Mouse (Mus musculus) hindbrain, postnatal 0 days (tissue): ENCODE data around the gene Dock9. TPM values are rescaled to one million over a fixed set of nuclear protein-coding genes. Genes with fewer than 3 reads are reported as not detected.

ENCODE experiments used
- ATAC-seq: fragments of 200-750 bp; cut with Nextera tagmentation; 2 replicates; pipeline ENCODE4 v1.8.0; 2017; ENCODE audit warnings: mild to moderate bottlenecking, moderate TSS enrichment, moderate library complexity
- DNase-seq: peaks from one replicate; pipeline ENCODE4 v3.0.0-alpha.2; 2015; ENCODE audit warnings: low spot score
- H3K27ac ChIP-seq: fragments of 300-500 bp; sonication (generic); 2 replicates; pipeline ENCODE4 v1.5.1; 2014; ENCODE audit warnings: mild to moderate bottlenecking
- H3K27me3 ChIP-seq: fragments of 300-500 bp; sonication (generic); 2 replicates; pipeline ENCODE4 v1.6.1; 2014; ENCODE audit warnings: low read length, mixed read lengths; ENCODE audit not compliant: insufficient read depth
- H3K36me3 ChIP-seq: fragments of 300-500 bp; sonication (generic); 2 replicates; pipeline ENCODE4 v1.6.1; 2014; ENCODE audit warnings: low read length, mixed read lengths; ENCODE audit not compliant: insufficient read depth
- H3K4me1 ChIP-seq: fragments of 300-500 bp; sonication (generic); 2 replicates; pipeline ENCODE4 v1.6.1; 2014; ENCODE audit warnings: antibody characterized with exemption, low read length, mixed read lengths; ENCODE audit not compliant: insufficient read depth
- H3K4me2 ChIP-seq: fragments of 300-500 bp; sonication (generic); 2 replicates; pipeline ENCODE4 v1.6.1; 2014; ENCODE audit warnings: low read depth, mild to moderate bottlenecking, low read length, moderate library complexity, mixed read lengths
- H3K4me3 ChIP-seq: fragments of 300-500 bp; sonication (generic); 2 replicates; pipeline ENCODE4 v1.5.1; 2014; ENCODE audit warnings: low read length
- H3K9ac ChIP-seq: fragments of 300-500 bp; sonication (generic); replicated peaks from 2 replicates; pipeline ENCODE4 v1.6.1; 2014; ENCODE audit warnings: mild to moderate bottlenecking, low read length, moderate library complexity, mixed read lengths
- H3K9me3 ChIP-seq: fragments of 300-500 bp; sonication (generic); 2 replicates; pipeline ENCODE4 v1.6.1; 2016; ENCODE audit warnings: low read length, mixed read lengths
- CTCF ChIP-seq: IDR thresholded peaks from 2 replicates; pipeline ENCODE4 v1.5.1; 2016; ENCODE audit warnings: antibody characterized with exemption, control low read depth, low read depth
- WGBS: fragments of 180-500 bp; shearing (Covaris S2); extraction: QIAGEN DNeasy Blood & Tissue Kit; methylation state at CpG from one replicate; pipeline ENCODE4 v1.1.7; 2014; 5-methylcytosine and 5-hydroxymethylcytosine counted together
- polyA plus RNA-seq: library from polyadenylated mRNA; unstranded; fragments of >200 nt; fragmentation: Nextera tagmentation; extraction: Ambion mirVana; gene quantifications from 2 replicates; pipeline ENCODE4 v1.2.1, GENCODE M21; 2015
- total RNA-seq: library from RNA; depleted of rRNA; stranded (reverse); fragments of >200 nt; gene quantifications from 2 replicates; pipeline ENCODE4 v1.2.3, GENCODE M21; 2014

Gene Dock9
- total and polyA plus RNA-seq, 2 experiments from 2014 or later, result 11.7 to 51.3 TPM

DNA sequence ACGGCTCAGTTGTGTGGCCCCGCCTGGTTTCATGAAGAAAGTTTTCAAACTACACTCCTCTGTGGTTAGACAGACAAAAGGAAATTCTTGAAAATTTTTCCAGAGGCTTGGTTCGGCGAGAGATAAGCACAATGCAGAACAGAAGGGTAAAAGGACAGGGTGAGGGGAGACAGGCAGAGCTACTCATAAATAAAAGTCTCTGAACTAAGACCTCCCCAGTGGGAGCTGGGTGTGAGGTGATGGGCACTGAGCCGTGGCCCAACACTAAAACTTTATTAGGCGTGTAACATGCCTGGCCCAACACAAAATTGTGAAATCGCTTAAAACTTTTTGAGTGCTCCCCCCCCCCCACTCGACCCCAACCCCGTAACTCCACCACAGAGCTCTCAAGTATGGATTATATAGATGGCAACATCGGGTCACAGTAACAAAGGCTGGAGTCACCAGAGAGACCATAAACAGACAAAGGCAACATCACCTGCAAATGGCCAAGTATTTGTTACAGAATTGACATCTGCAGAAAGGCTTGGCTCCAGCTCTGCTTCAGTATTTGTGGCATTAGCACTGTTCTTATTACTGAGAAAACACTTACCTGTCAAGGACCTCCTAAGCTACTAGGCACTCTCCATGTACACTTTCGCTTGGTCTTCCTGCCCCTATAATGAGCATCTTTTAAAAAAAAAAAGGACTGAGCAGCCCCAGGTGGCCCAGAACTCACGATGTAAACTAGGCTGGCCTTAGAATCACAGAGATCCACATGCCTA lies 138.4 kb downstream of the Dock9 start:
- Histone ChIP-seq H3K27me3 (no peaks in the 10 kb centered on the region), H3K4me1 (no peaks in the 10 kb centered on the region), H3K27ac (no peak overlapping the region), H3K9me3 (no peaks in the 10 kb centered on the region), H3K4me3 (no peak overlapping the region), H3K36me3 (peaks cover 10% of the 10 kb centered on the region), H3K4me2 (no peak overlapping the region), H3K9ac (no peak overlapping the region)
- 79% methylated on average over 12 of the region's 12 CpGs for WGBS
- ATAC-seq (no peak), DNase-seq (no peak)
- TF ChIP-seq CTCF, result no peak

DNA sequence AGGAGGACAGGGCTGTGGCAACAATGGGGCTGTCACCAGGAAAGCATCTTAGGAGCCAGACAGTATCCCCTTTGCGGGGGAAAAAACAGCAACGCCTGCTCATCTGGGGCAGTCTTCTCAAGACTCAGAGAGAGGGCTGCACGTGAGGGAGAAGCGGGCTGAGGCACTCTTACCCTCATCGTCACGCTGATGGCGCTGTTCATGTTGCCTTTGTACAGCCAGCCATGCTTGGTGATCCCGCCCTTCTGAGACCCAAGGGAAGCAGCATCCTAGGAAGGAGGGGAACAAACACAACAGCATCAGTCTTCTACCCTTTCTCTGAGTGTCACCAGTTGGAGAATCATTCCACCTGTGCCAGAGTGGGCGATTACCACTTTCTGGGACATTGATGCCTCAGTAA lies 139.1 kb downstream of the Dock9 start:
- Histone ChIP-seq H3K9ac (no peak overlapping the region), H3K27ac (no peak overlapping the region), H3K27me3 (no peaks in the 10 kb centered on the region), H3K9me3 (no peaks in the 10 kb centered on the region), H3K4me2 (no peak overlapping the region), H3K4me3 (no peak overlapping the region), H3K4me1 (no peaks in the 10 kb centered on the region), H3K36me3 (peaks cover 10% of the 10 kb centered on the region)
- no peak for DNase-seq
- ATAC-seq, result no peak
- 79% methylated on average over 9 of the region's 9 CpGs for WGBS
- no peak for TF ChIP-seq CTCF

DNA sequence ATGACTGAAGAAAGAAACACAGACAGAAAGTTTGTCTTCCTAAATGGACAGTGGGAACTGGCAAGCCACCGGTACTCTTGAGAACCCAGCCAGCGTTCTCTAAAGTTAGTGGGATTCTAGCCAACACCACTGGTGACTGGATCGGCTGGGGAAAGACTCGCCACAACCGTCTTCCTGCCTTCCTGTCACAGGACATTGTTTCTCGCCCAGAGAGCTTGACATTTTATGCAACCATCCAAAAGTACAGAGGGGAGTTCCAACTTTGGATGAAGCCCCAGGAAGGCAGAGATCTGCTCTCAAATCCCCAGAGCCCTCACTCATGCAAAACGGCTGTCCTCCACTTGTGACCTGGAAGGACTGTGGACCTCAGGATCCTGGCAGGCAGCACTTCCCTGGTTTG lies 140.0 kb downstream of the Dock9 start:
- Histone ChIP-seq H3K9me3 (no peaks in the 10 kb centered on the region), H3K9ac (no peak overlapping the region), H3K4me3 (no peak overlapping the region), H3K36me3 (peaks cover 12% of the 10 kb centered on the region), H3K4me1 (no peaks in the 10 kb centered on the region), H3K4me2 (no peak overlapping the region), H3K27ac (no peak overlapping the region), H3K27me3 (no peaks in the 10 kb centered on the region)
- ATAC-seq (no peak), DNase-seq (no peak)
- WGBS, result 50% methylated on average over 7 of the region's 7 CpGs
- no peak for TF ChIP-seq CTCF

DNA sequence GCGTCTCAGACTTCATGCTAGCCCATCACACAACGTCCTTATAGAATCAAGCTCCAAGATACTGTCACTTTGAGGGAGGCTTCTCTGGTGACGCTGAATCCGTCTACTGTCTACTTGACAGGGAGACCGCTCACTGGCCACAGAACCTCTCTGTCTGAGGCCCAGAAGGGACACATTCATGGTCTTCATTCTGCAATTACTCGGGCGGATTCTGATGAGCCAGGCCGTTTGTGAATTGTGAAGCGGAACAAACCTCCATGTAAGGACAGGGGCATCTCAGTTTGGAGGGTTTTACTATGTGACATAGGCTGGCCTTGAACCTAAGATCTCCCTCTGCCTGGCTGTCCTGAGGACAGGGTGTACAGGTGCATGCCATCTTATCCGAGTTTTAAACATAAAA lies 140.7 kb downstream of the Dock9 start:
- Histone ChIP-seq H3K36me3 (peaks cover 17% of the 10 kb centered on the region), H3K9me3 (no peaks in the 10 kb centered on the region), H3K27ac (no peak overlapping the region), H3K27me3 (no peaks in the 10 kb centered on the region), H3K4me1 (no peaks in the 10 kb centered on the region), H3K4me2 (no peak overlapping the region), H3K9ac (no peak overlapping the region), H3K4me3 (no peak overlapping the region)
- TF ChIP-seq CTCF, result no peak
- no peak for DNase-seq
- 83% methylated on average over 10 of the region's 10 CpGs for WGBS
- 0 out of 2 replicates have a peak, but pooled peaks have one; percentile 49 for ATAC-seq

DNA sequence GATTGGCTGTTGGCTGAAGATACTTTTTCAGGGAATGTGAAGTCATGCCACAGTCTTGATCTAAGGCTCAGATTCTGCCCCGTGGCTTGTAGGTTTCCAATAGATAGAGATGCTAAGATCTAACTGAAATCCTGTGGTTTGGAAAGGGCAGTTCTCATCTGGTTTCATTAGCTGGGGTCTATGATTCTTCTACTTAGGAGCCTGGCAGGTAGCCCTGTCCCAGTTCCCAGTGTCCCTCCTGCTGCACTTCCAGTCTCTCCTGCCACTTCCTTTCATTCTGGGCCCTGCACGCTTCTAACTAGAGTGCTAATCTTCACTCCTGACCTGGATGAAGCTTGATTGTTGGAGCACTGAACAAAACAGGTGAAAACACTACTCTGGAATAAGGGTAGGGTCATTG lies 142.7 kb downstream of the Dock9 start:
- H3K4me3 ChIP-seq, result no peak overlapping the region

DNA sequence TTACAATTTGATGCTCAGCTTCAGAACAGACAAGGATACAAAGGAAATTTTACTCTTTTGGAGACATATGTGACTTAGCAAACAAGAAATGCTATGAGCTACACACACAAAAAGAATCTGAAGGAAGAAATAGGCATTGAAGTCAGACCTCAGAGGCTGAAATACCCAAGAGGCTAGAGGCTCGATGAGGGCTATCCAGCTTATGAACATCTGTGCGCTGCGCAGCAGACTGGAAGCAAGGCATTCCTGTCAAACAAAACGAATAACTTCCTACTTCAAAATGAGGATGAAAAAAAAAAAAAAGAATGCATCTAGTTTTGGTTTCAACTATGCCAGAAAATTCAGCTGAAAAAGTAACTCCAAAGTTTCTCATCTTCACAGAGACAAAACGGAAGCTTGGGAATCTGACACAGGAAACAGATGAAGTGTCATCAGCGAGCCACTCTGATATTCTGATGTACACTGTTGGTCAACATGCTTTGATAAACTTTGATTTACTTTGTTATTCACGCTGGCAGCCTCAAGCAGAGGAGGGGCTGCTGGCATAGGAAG lies 143.1 kb downstream of the Dock9 start:
- WGBS, result 68% methylated on average over 7 of the region's 7 CpGs

More for the DNA sequence above, 142.7 kb downstream of the Dock9 start:
- Histone ChIP-seq H3K27me3 (no peaks in the 10 kb centered on the region), H3K36me3 (peaks cover 25% of the 10 kb centered on the region), H3K4me2 (no peak overlapping the region), H3K4me1 (no peaks in the 10 kb centered on the region), H3K27ac (no peak overlapping the region), H3K9me3 (no peaks in the 10 kb centered on the region), H3K9ac (no peak overlapping the region)
- ATAC-seq (no peak), DNase-seq (no peak)
- 71% methylated on average over 2 of the region's 2 CpGs for WGBS
- TF ChIP-seq CTCF, result no peak

DNA sequence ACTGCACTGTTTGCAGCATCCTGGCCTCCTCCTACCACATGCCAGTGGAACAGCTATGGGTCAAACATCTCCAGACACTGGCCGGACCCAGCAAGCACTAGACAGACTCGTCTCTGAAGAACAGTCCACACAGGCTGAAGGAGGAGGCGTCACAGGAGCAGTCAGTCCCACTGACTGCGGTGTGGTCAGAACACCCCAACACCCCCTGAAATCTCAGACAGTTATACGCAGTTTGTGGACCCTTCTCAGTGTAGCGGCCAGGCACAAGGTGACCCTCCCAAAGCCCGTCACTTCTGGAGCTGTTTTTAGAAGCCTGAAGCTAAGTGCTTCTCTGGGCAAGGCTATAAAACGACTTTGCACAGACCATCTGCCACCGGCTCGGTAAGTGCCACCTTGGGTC lies 143.9 kb downstream of the Dock9 start:
- no peak for TF ChIP-seq CTCF
- H3K27me3 ChIP-seq, result no peaks in the 10 kb centered on the region
- WGBS, result 85% methylated on average over 10 of the region's 10 CpGs
- H3K9ac ChIP-seq, result no peak overlapping the region
- no peak overlapping the region for H3K4me3 ChIP-seq
- peaks cover 25% of the 10 kb centered on the region for H3K36me3 ChIP-seq
- ATAC-seq (peak; percentile 33; the same call in 1 of the 2 replicates), DNase-seq (no peak)
- no peaks in the 10 kb centered on the region for H3K9me3 ChIP-seq
- no peak overlapping the region for H3K27ac ChIP-seq
- H3K4me2 ChIP-seq, result no peak overlapping the region
- no peaks in the 10 kb centered on the region for H3K4me1 ChIP-seq

More for the DNA sequence above, 143.1 kb downstream of the Dock9 start:
- Histone ChIP-seq H3K4me2 (no peak overlapping the region), H3K27me3 (no peaks in the 10 kb centered on the region), H3K36me3 (peaks cover 25% of the 10 kb centered on the region), H3K9me3 (no peaks in the 10 kb centered on the region), H3K9ac (no peak overlapping the region), H3K4me1 (no peaks in the 10 kb centered on the region), H3K27ac (no peak overlapping the region), H3K4me3 (no peak overlapping the region)
- DNase-seq (no peak), ATAC-seq (no peak)
- TF ChIP-seq CTCF, result no peak
